Mouse (Mus musculus) kidney, embryonic 16.5 days (tissue): ENCODE results near the gene 9230113P08Rik. TPM values are rescaled to one million over a fixed set of nuclear protein-coding genes. Genes with fewer than 3 reads are reported as not detected.
"Not testable (repeated sequence)": the region's sequence is repeated elsewhere in the genome, so short reads cannot be mapped to it uniquely, and the experiment has no call there.

Experiments
- ATAC-seq: fragments of 200-750 bp; cut with Nextera tagmentation; 2 replicates; pipeline ENCODE4 v1.8.0; 2017; ENCODE audit warnings: moderate TSS enrichment; ENCODE audit not compliant: low FRiP score, low TSS enrichment
- H3K27ac ChIP-seq: fragments of 300-500 bp; sonication (generic); 2 replicates; pipeline ENCODE4 v1.5.1; 2014; ENCODE audit warnings: low read length
- H3K27me3 ChIP-seq: fragments of 300-500 bp; sonication (generic); 2 replicates; pipeline ENCODE4 v1.6.1; 2014; ENCODE audit warnings: low read length, control low read depth, mixed read lengths; ENCODE audit not compliant: insufficient read depth
- H3K36me3 ChIP-seq: fragments of 300-500 bp; sonication (generic); 2 replicates; pipeline ENCODE4 v1.6.1; 2014; ENCODE audit warnings: low read length, control low read depth, mixed read lengths; ENCODE audit not compliant: insufficient read depth
- H3K4me1 ChIP-seq: fragments of 300-500 bp; sonication (generic); 2 replicates; pipeline ENCODE4 v1.6.1; 2014; ENCODE audit warnings: low read length, control low read depth, mixed read lengths; ENCODE audit not compliant: insufficient read depth
- H3K4me2 ChIP-seq: fragments of 300-500 bp; sonication (generic); replicated peaks from 2 replicates; pipeline ENCODE4 v1.6.1; 2014; ENCODE audit warnings: low read depth, low read length
- H3K4me3 ChIP-seq: fragments of 300-500 bp; sonication (generic); 2 replicates; pipeline ENCODE4 v1.5.1; 2014; ENCODE audit warnings: mild to moderate bottlenecking, low read length
- H3K9ac ChIP-seq: fragments of 300-500 bp; sonication (generic); replicated peaks from 2 replicates; pipeline ENCODE4 v1.6.1; 2014; ENCODE audit warnings: low read length
- H3K9me3 ChIP-seq: fragments of 300-500 bp; sonication (generic); 2 replicates; pipeline ENCODE4 v1.6.1; 2016; ENCODE audit warnings: low read length, control low read depth
- WGBS: fragments of 180-500 bp; shearing (Covaris S2); extraction: QIAGEN DNeasy Blood & Tissue Kit; methylation state at CpG from one replicate; pipeline ENCODE4 v1.1.7; 2014; 5-methylcytosine and 5-hydroxymethylcytosine counted together
- polyA plus RNA-seq: library from polyadenylated mRNA; unstranded; fragments of >200 nt; fragmentation: Nextera tagmentation; extraction: Ambion mirVana; gene quantifications from 2 replicates; pipeline ENCODE4 v1.2.1, GENCODE M21; 2015

The 9230113P08Rik gene
- polyA plus RNA-seq, result not detected in 2 replicates

DNA sequence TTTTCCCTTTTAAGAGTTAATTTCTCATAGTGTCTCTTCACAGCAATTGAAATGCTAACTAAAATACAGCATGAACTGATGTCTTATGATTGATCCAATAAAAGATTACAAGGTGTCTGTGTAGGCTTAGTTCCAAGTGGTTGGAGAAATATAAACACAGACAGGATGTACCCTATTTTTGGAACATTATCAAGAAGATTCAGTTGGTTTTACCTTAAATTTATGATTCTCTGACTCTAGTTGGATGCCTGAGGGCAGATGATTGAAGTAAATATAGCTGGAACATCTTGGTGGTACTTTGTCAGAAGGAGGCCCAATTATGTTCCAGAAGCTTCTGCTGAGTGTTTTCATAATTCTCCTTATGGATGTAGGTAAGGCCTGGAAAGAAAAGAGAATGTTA, at the start of gene 9230113P08Rik:
Gene 9230113P08Rik, plus strand, starts transcription at position 301 of the 400 bp plus-strand sequence.
- not testable (repeated sequence) for H3K9ac ChIP-seq, H3K4me2 ChIP-seq, H3K36me3 ChIP-seq, H3K4me1 ChIP-seq, ATAC-seq, H3K27ac ChIP-seq, H3K4me3 ChIP-seq, H3K9me3 ChIP-seq, H3K27me3 ChIP-seq

DNA sequence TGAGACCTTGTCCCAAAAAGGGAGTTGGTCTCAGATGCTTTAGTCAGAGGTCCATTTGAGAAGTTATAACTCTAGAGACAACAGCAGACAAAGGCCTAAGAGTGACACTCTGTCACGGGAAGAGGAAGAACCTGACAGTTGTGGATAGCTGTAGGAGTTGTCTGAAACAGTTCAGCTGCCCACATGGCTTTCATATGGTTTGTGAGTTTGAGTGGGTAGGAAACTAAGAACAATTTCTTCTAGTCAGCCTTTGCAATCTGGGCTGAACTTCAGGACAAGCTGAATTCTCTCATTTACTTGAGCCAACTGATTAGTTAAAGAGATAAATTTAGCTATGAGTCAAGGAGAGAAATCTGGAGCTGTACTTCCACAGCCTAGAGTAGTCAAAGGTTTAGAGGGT, 15.1 kb upstream of the 9230113P08Rik start:
- H3K9ac ChIP-seq, H3K4me3 ChIP-seq, ATAC-seq, H3K27me3 ChIP-seq, H3K4me2 ChIP-seq, H3K36me3 ChIP-seq, H3K27ac ChIP-seq, H3K4me1 ChIP-seq, H3K9me3 ChIP-seq: not testable (repeated sequence)
- WGBS, result 68% methylated on average over 1 of the region's 1 CpGs

DNA sequence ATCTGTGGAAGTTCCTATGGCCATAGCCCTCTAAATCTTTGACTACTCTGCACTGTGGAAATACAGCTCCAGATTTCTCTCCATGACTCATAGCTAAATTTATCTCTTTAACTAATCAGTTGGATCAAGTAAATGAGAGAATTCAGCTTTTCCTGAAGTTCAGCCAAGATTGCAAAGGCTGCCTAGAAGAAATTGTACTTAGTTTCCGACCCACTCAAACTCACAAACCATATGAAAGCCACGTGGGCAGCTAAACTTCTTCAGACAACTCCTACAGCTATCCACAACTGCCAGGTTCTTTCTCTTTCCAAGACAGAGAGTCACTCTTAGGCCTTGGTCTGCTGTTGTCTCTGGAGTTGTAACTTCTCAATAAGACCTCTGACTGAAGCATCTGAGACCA, 3.7 kb upstream of the 9230113P08Rik start:
- WGBS, result 73% methylated on average over 2 of the region's 2 CpGs
- Histone ChIP-seq H3K27me3 (no peaks in the 10 kb centered on the region), H3K9me3 (no peaks in the 10 kb centered on the region), H3K36me3 (no peaks in the 10 kb centered on the region), H3K4me3 (no peak overlapping the region), H3K9ac (no peak overlapping the region), H3K4me2 (no peak overlapping the region), H3K27ac (no peak overlapping the region), H3K4me1 (no peaks in the 10 kb centered on the region)
- ATAC-seq, result no peak

DNA sequence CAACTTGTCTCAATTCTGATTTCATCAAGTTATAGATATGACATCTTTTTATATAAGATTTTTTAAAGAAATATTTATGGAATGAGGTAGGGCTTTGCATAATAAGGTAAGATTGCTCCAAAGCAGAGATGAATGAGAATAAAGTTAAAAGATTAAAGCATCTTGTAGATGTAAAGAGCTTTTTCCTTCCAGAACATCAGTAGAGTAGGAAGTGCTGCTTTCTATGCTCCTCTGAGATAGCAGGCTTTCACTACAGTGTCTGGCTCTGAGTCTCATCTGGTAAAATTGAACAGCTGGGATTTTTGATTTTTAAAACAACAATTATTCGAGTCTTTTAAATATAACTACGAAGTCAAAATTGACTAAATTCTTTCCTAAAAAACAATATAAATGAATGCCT, 22.6 kb downstream of the 9230113P08Rik start:
- WGBS, result 81% methylated on average over 2 of the region's 2 CpGs
- Histone ChIP-seq H3K9me3 (no peaks in the 10 kb centered on the region), H3K27me3 (no peaks in the 10 kb centered on the region)

More for the DNA sequence above, 22.6 kb downstream of the 9230113P08Rik start:
- ATAC-seq, result no peak
- H3K4me1 ChIP-seq, result no peaks in the 10 kb centered on the region
- no peak overlapping the region for H3K4me3 ChIP-seq
- H3K27ac ChIP-seq, result no peak overlapping the region
- no peak overlapping the region for H3K9ac ChIP-seq
- no peak overlapping the region for H3K4me2 ChIP-seq
- no peaks in the 10 kb centered on the region for H3K36me3 ChIP-seq

Other genes starting within 250 kb of the 9230113P08Rik start
- not detected in 2 replicates for gene Pate1, start 221.0 kb upstream of the 9230113P08Rik start, polyA plus RNA-seq
- gene Gm17677, start 167.4 kb upstream of the 9230113P08Rik start, polyA plus RNA-seq, result not detected in 2 replicates
- not detected in 2 replicates for gene Gm17727, start 130.3 kb upstream of the 9230113P08Rik start, polyA plus RNA-seq
- not detected in 2 replicates for gene Gm27235, start 118.3 kb upstream of the 9230113P08Rik start, polyA plus RNA-seq
- gene D730048I06Rik, start 118.3 kb upstream of the 9230113P08Rik start, polyA plus RNA-seq, result not detected in 2 replicates
- not detected in 2 replicates for gene 9230110F15Rik, start 64.3 kb upstream of the 9230113P08Rik start, polyA plus RNA-seq
- not detected in 2 replicates for gene Gm5916, start 220.4 kb downstream of the 9230113P08Rik start, polyA plus RNA-seq